Mouse (Mus musculus): ENCODE measurements at regions not wholly inside any gene's neighbourhood (a gene's known extent, or its start where the extent isn't known, plus 50 kb on each side); places are given as distances from the start of the nearest gene placed in this dataset.

DNA sequence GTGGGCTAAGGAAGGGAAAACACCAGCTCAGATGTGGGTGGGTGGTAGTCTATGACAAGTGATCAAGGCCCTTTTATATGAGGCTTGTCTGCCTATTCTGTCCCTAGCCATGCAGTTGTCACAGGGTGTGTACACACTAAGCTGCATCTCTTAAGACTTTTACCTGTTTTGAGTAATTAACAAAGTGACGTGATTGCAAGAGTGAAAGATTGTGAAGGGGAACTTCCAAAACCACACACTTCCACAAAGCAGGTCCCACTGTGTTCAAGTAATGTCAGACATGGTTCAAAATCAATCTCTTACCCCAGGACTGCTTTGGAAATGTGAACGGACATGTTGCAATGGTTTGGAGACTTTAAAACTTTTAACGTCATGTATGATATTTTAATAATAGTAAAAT, 674.2 kb downstream of the Adgrl2 start:
- 93% methylated on average over 3 of the region's 3 CpGs for WGBS
- ATAC-seq (ENCODE audit: low read depth) (no peak), DNase-seq (ENCODE audit: low spot score) (no peak)
- no peak overlapping the region for H3K27ac ChIP-seq (replicated peaks; ENCODE audit: low read depth, low read length)
- H3K27me3 ChIP-seq (replicated peaks; ENCODE audit: control insufficient read depth, insufficient read depth, low read length) = no peaks in the 10 kb centered on the region
- no peak overlapping the region for H3K4me2 ChIP-seq (ENCODE audit: low read depth, low read length)
- no peaks in the 10 kb centered on the region for H3K36me3 ChIP-seq (ENCODE audit: control insufficient read depth, insufficient read depth, low read length)
- no peaks in the 10 kb centered on the region for H3K4me1 ChIP-seq (ENCODE audit: control insufficient read depth, insufficient read depth, low read length)
- no peak overlapping the region for H3K9ac ChIP-seq (ENCODE audit: low read depth, low read length)
- H3K9me3 ChIP-seq (ENCODE audit: control insufficient read depth, low read length) = no peaks in the 10 kb centered on the region
- no peak overlapping the region for H3K4me3 ChIP-seq (ENCODE audit: low read depth, low read length)

DNA sequence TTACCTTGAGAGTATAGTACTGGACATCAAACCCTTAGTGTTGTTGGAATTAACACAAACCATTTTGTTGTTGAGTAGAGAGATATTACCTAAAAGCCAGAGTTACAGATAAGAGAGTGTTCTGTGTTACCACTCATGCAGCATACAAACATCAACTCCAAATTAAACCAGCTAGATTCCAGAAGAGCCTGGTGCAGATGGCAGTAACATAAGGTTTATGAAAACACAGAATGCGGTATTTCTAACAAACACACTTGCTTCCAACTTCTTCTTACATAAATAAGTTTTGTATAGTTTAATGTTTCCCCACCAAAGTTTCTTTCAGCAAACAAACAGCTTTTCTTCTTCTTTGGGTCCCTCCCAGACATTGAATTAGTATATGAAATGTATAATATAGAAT, 675.1 kb downstream of the Adgrl2 start:
- no peaks in the 10 kb centered on the region for H3K36me3 ChIP-seq (ENCODE audit: control insufficient read depth, insufficient read depth, low read length)
- H3K27me3 ChIP-seq (replicated peaks; ENCODE audit: control insufficient read depth, insufficient read depth, low read length) = no peaks in the 10 kb centered on the region
- no peak overlapping the region for H3K4me3 ChIP-seq (ENCODE audit: low read depth, low read length)
- DNase-seq (ENCODE audit: low spot score) (no peak), ATAC-seq (ENCODE audit: low read depth) (no peak)
- 86% methylated on average over 1 of the region's 1 CpGs for WGBS
- H3K9ac ChIP-seq (ENCODE audit: low read depth, low read length) = no peak overlapping the region
- H3K9me3 ChIP-seq (ENCODE audit: control insufficient read depth, low read length) = no peaks in the 10 kb centered on the region
- no peaks in the 10 kb centered on the region for H3K4me1 ChIP-seq (ENCODE audit: control insufficient read depth, insufficient read depth, low read length)
- no peak overlapping the region for H3K27ac ChIP-seq (replicated peaks; ENCODE audit: low read depth, low read length)
- no peak overlapping the region for H3K4me2 ChIP-seq (ENCODE audit: low read depth, low read length)

DNA sequence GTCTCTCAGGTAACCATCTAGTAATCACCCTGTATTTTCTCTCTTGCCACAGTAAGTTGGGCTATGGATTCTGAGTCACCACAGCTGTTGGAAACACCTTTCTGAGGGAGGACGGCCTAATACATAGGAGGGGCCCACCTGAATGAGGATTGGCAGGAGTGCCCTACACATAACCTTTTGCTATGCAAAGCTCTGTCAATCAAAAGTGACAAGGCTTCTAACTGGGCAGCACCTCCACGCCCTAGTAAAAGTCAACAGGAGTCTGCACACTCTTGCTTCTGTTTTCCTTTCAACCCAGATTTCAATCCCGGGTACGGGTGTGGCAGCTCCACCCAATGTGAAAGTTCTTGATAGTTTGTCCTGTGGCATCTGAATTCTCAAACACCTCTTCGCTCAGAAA, 694.8 kb downstream of the Adgrl2 start:
- no peaks in the 10 kb centered on the region for H3K27me3 ChIP-seq (replicated peaks; ENCODE audit: control insufficient read depth, insufficient read depth, low read length)
- no peak overlapping the region for H3K9ac ChIP-seq (ENCODE audit: low read depth, low read length)
- H3K4me2 ChIP-seq (ENCODE audit: low read depth, low read length) = no peak overlapping the region
- H3K9me3 ChIP-seq (ENCODE audit: control insufficient read depth, low read length) = no peaks in the 10 kb centered on the region
- DNase-seq (ENCODE audit: low spot score) = no peak
- H3K27ac ChIP-seq (replicated peaks; ENCODE audit: low read depth, low read length) = no peak overlapping the region
- no peaks in the 10 kb centered on the region for H3K4me1 ChIP-seq (ENCODE audit: control insufficient read depth, insufficient read depth, low read length)
- WGBS = 91% methylated on average over 5 of the region's 5 CpGs
- no peaks in the 10 kb centered on the region for H3K36me3 ChIP-seq (ENCODE audit: control insufficient read depth, insufficient read depth, low read length)
- no peak for ATAC-seq (ENCODE audit: low read depth)
- no peak overlapping the region for H3K4me3 ChIP-seq (ENCODE audit: low read depth, low read length)

DNA sequence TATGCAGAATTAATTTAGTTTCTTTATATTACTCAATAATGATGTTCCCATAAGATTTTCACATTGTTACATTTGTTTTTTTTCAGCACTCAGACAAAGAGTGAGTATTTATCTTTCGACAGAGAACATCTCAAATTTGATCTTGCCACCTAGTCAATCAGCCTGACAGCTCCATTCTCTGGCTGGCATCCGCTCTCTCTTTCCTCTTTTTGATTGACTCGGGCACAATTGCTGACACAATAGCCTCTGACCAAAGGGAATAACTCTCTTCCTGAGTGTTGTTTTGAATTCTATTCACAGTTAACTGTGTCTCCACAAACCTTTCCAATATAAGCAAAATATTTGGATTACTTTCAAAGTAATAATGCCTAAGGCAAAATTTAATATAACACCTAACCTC, 711.4 kb downstream of the Adgrl2 start:
- H3K36me3 ChIP-seq (ENCODE audit: control insufficient read depth, insufficient read depth, low read length) = no peaks in the 10 kb centered on the region
- H3K4me1 ChIP-seq (ENCODE audit: control insufficient read depth, insufficient read depth, low read length) = no peaks in the 10 kb centered on the region
- no peak overlapping the region for H3K4me3 ChIP-seq (ENCODE audit: low read depth, low read length)
- no peak overlapping the region for H3K9ac ChIP-seq (ENCODE audit: low read depth, low read length)
- WGBS = 52% methylated on average over 3 of the region's 3 CpGs
- DNase-seq (ENCODE audit: low spot score) (no peak), ATAC-seq (ENCODE audit: low read depth) (no peak)
- H3K27ac ChIP-seq (replicated peaks; ENCODE audit: low read depth, low read length) = no peak overlapping the region
- no peaks in the 10 kb centered on the region for H3K9me3 ChIP-seq (ENCODE audit: control insufficient read depth, low read length)
- H3K27me3 ChIP-seq (replicated peaks; ENCODE audit: control insufficient read depth, insufficient read depth, low read length) = no peaks in the 10 kb centered on the region
- no peak overlapping the region for H3K4me2 ChIP-seq (ENCODE audit: low read depth, low read length)

DNA sequence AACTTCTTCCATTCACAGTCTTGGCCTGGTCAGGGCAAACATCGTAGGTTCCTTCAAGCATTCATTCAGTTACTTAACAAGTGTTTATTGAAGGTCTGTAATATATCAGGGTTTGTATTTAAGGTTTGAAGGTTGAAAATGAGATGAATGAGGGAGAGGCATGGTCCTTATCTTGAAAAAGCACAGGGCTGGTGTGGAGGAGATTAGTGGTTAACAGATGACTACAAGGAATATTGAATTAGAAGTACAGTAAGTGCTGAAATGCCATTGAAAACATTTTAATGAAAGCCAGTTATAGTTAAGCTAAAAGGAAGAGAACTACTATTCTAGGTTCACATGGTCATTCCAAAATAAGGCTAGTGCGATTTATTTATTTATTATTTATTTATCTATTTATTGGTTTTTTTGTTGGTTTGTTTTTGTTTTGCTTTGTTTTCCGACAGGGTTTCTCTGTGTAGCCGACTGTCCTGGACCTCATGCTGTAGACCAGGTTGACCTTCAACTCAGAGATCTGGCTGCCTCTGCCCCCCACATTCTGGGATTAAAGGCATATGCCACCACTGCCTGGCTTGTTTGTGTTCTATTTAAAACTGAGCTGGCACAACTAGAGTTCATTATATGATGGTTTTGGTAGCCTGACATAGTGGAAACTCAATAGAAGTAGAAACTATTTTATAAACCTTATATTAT, 718.1 kb downstream of the Adgrl2 start:
- Histone ChIP-seq H3K9me3 (ENCODE audit: control insufficient read depth, low read length) (no peaks in the 10 kb centered on the region), H3K4me1 (ENCODE audit: control insufficient read depth, insufficient read depth, low read length) (no peaks in the 10 kb centered on the region), H3K9ac (ENCODE audit: low read depth, low read length) (no peak overlapping the region), H3K36me3 (ENCODE audit: control insufficient read depth, insufficient read depth, low read length) (no peaks in the 10 kb centered on the region), H3K27me3 (replicated peaks; ENCODE audit: control insufficient read depth, insufficient read depth, low read length) (no peaks in the 10 kb centered on the region), H3K27ac (replicated peaks; ENCODE audit: low read depth, low read length) (no peak overlapping the region), H3K4me3 (ENCODE audit: low read depth, low read length) (no peak overlapping the region), H3K4me2 (ENCODE audit: low read depth, low read length) (no peak overlapping the region)
- ATAC-seq (ENCODE audit: low read depth) (no peak), DNase-seq (ENCODE audit: low spot score) (no peak)
- WGBS = 82% methylated on average over 4 of the region's 4 CpGs

DNA sequence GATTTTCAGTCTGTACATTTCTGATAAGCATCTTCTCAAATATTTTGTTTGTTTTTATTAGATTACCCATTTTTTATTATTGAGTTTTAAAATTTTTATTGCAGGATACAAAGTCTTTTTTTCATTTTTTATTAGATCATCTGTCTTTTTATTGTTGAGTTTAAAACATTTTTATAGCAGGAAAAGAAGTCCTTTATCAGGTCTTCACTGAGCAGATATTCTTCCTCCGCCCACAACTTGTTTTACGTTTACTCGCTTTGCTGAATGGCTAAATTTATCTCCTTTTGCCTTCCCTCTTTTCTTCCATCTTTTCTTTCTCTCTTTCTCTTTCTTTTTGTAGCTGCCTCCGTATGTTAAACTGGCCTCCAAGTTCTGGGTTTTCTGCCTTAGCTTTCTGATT, 721.5 kb downstream of the Adgrl2 start:
- Histone ChIP-seq H3K9me3 (ENCODE audit: control insufficient read depth, low read length) (no peaks in the 10 kb centered on the region), H3K36me3 (ENCODE audit: control insufficient read depth, insufficient read depth, low read length) (no peaks in the 10 kb centered on the region), H3K4me1 (ENCODE audit: control insufficient read depth, insufficient read depth, low read length) (no peaks in the 10 kb centered on the region), H3K4me2 (ENCODE audit: low read depth, low read length) (no peak overlapping the region), H3K27ac (replicated peaks; ENCODE audit: low read depth, low read length) (no peak overlapping the region), H3K4me3 (ENCODE audit: low read depth, low read length) (no peak overlapping the region), H3K9ac (ENCODE audit: low read depth, low read length) (no peak overlapping the region), H3K27me3 (replicated peaks; ENCODE audit: control insufficient read depth, insufficient read depth, low read length) (no peaks in the 10 kb centered on the region)
- 95% methylated on average over 4 of the region's 4 CpGs for WGBS
- no peak for ATAC-seq (ENCODE audit: low read depth)
- no peak for DNase-seq (ENCODE audit: low spot score)

DNA sequence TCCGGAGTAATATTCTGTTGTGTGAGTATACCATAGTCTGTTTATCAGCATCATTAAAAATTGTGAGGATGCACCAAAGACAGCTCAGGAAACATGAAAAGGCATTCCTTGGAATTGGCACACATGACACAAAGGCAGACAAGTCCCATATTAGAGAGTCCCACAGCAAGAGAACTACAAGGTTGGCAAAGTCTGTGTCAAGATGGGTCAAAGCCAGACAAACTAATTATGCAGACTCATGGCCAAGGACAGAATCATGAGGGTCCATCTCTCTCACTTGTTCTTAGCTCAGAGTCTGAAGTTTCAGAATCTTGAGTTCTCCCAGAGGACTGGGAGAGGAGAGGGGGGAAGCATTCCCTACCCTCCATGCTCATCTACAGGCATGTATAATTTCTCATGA, 731.1 kb downstream of the Adgrl2 start:
- Histone ChIP-seq H3K36me3 (ENCODE audit: control insufficient read depth, insufficient read depth, low read length) (no peaks in the 10 kb centered on the region), H3K27ac (replicated peaks; ENCODE audit: low read depth, low read length) (no peak overlapping the region), H3K9me3 (ENCODE audit: control insufficient read depth, low read length) (no peaks in the 10 kb centered on the region), H3K4me1 (ENCODE audit: control insufficient read depth, insufficient read depth, low read length) (no peaks in the 10 kb centered on the region), H3K4me2 (ENCODE audit: low read depth, low read length) (no peak overlapping the region), H3K9ac (ENCODE audit: low read depth, low read length) (no peak overlapping the region), H3K4me3 (ENCODE audit: low read depth, low read length) (no peak overlapping the region), H3K27me3 (replicated peaks; ENCODE audit: control insufficient read depth, insufficient read depth, low read length) (no peaks in the 10 kb centered on the region)
- DNase-seq (ENCODE audit: low spot score) = no peak
- WGBS = 83% methylated on average over 1 of the region's 1 CpGs
- no peak for ATAC-seq (ENCODE audit: low read depth)

DNA sequence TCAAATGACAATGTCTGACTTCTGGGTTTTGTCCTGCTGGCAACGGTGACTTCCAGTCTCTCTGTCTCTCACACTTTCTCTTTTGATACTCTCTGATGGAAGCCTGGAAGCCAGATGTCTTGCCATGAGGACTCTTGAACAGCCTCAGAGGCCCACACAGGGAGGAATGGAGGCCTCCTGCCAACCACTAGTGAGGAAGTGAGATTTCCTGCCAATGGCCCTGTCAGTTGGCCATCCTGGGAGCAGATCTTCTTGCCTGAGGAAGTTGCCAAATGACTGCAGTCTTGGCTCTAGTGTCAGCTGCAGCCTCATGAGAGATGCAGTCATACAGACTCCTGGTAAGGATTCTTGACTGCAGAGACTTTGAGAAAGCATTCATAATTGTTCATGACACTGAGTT, 741.7 kb downstream of the Adgrl2 start:
- no peaks in the 10 kb centered on the region for H3K4me1 ChIP-seq (ENCODE audit: control insufficient read depth, insufficient read depth, low read length)
- H3K36me3 ChIP-seq (ENCODE audit: control insufficient read depth, insufficient read depth, low read length) = no peaks in the 10 kb centered on the region
- 58% methylated on average over 1 of the region's 1 CpGs for WGBS
- no peak overlapping the region for H3K9ac ChIP-seq (ENCODE audit: low read depth, low read length)
- peak; percentile 76 for DNase-seq (ENCODE audit: low spot score)
- H3K27me3 ChIP-seq (replicated peaks; ENCODE audit: control insufficient read depth, insufficient read depth, low read length) = no peaks in the 10 kb centered on the region
- no peak for ATAC-seq (ENCODE audit: low read depth)
- no peaks in the 10 kb centered on the region for H3K9me3 ChIP-seq (ENCODE audit: control insufficient read depth, low read length)
- no peak overlapping the region for H3K27ac ChIP-seq (replicated peaks; ENCODE audit: low read depth, low read length)
- H3K4me3 ChIP-seq (ENCODE audit: low read depth, low read length) = no peak overlapping the region
- no peak overlapping the region for H3K4me2 ChIP-seq (ENCODE audit: low read depth, low read length)

DNA sequence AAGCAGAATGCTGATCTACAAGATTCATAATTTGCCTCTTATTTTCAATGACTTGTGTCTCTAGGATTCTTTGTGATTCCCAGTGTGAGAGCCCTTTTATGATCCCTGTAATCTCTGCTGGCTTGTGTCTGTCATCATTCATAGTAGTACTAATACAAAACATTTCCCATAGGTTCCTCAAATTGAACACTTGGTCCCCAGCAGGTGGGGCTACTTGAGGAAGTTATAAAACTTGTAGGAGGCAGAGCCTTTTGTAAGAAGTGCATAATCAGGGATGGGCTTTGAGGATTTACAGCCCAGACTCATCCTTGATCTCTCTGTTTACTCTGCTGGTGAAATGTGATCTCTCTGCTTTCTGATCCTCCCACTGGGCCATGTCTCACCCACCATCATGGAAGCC, 743.6 kb downstream of the Adgrl2 start:
- H3K9me3 ChIP-seq (ENCODE audit: control insufficient read depth, low read length) = no peaks in the 10 kb centered on the region
- no peak overlapping the region for H3K9ac ChIP-seq (ENCODE audit: low read depth, low read length)
- no peak overlapping the region for H3K4me3 ChIP-seq (ENCODE audit: low read depth, low read length)
- ATAC-seq (ENCODE audit: low read depth) (no peak), DNase-seq (ENCODE audit: low spot score) (no peak)
- no peaks in the 10 kb centered on the region for H3K27me3 ChIP-seq (replicated peaks; ENCODE audit: control insufficient read depth, insufficient read depth, low read length)
- H3K27ac ChIP-seq (replicated peaks; ENCODE audit: low read depth, low read length) = no peak overlapping the region
- H3K36me3 ChIP-seq (ENCODE audit: control insufficient read depth, insufficient read depth, low read length) = no peaks in the 10 kb centered on the region
- no peak overlapping the region for H3K4me2 ChIP-seq (ENCODE audit: low read depth, low read length)
- H3K4me1 ChIP-seq (ENCODE audit: control insufficient read depth, insufficient read depth, low read length) = no peaks in the 10 kb centered on the region

All from embryonic facial prominence, embryonic 14.5 days (tissue).